Mouse (Mus musculus): ENCODE data around the gene Vwa5b2. TPM values are rescaled to one million over a fixed set of nuclear protein-coding genes. Genes with fewer than 3 reads are reported as not detected.

Gene Vwa5b2
- total RNA-seq, 2 experiments from 2014 or later = 1.4 to 1.6 TPM

GRCm38 (mm10) chr16:20610501-20611356, 21.5 kb downstream of the Vwa5b2 start:
- DNase-seq = peak; percentile 77 to 78

GRCm38 (mm10) chr16:20611357-20612227, 22.3 kb downstream of the Vwa5b2 start, which contains the start of the genes Eef1akmt4, Gm49333 and Alg3:
Gene Eef1akmt4 (plus strand): TSS chr16:20611593.
Gene Gm49333 (plus strand): TSS chr16:20611610.
Gene Alg3 (minus strand): TSS chr16:20611735.
- peak; percentile 91 to 94 for DNase-seq

- DNase-seq = peak; percentile 51 to 64
Measured at GRCm38 (mm10) chr16:20619541-20620398, 30.5 kb downstream of the Vwa5b2 start.

GRCm38 (mm10) chr16:20620399-20620735, 31.1 kb downstream of the Vwa5b2 start:
- no peak for DNase-seq

GRCm38 (mm10) chr16:20620751-20621190, 31.5 kb downstream of the Vwa5b2 start:
- no peak for DNase-seq

- DNase-seq = peak; percentile 88 to 89
Measured at GRCm38 (mm10) chr16:20621191-20621990, 32.1 kb downstream of the Vwa5b2 start, which contains the start of gene Camk2n2. Gene Camk2n2 (minus strand): TSS chr16:20621287.

- DNase-seq = peak; percentile 91 to 94
Measured at GRCm38 (mm10) chr16:20621991-20622685, 32.9 kb downstream of the Vwa5b2 start.

- no peak for DNase-seq
Measured at GRCm38 (mm10) chr16:20623211-20623610, 33.9 kb downstream of the Vwa5b2 start.

- DNase-seq = no peak
Measured at GRCm38 (mm10) chr16:20628871-20629391, 39.7 kb downstream of the Vwa5b2 start.

- peak; percentile 51 to 61 for DNase-seq
Measured at GRCm38 (mm10) chr16:20629731-20630634, 40.7 kb downstream of the Vwa5b2 start, which contains the start of gene Ece2. Gene Ece2 (plus strand): TSS chr16:20629828.

- DNase-seq = no peak
Measured at GRCm38 (mm10) chr16:20637410-20637809, 48.1 kb downstream of the Vwa5b2 start.

GRCm38 (mm10) chr16:20638367-20638766, 49.1 kb downstream of the Vwa5b2 start:
- DNase-seq = no peak

- peak; percentile 82 to 86 for DNase-seq
Measured at GRCm38 (mm10) chr16:20642161-20642560, 52.9 kb downstream of the Vwa5b2 start.

- DNase-seq = peak; percentile 59 to 61
Measured at GRCm38 (mm10) chr16:20643911-20644310, 54.6 kb downstream of the Vwa5b2 start.

GRCm38 (mm10) chr16:20651076-20651946, 62.0 kb downstream of the Vwa5b2 start, which contains the start of gene Psmd2:
Gene Psmd2 (plus strand): TSS chr16:20651652.
- peak; percentile 98 to 99 for DNase-seq

- DNase-seq = no peak
Measured at GRCm38 (mm10) chr16:20651947-20652310, 62.7 kb downstream of the Vwa5b2 start.

- DNase-seq = no peak
Measured at GRCm38 (mm10) chr16:20653315-20653714, 64.0 kb downstream of the Vwa5b2 start.

Data from adrenal gland, postnatal 36 days (tissue).